Mouse (Mus musculus) spleen, postnatal 4 days (tissue): ENCODE results near the gene Igsf10.

Experiments
- DNase-seq, 2 experiments: peaks; one replicate each; pipeline ENCODE4 v3.0.0; 2022; ENCODE audit warnings: low spot score in 2 of 2

Igsf10 gene

GRCm38 (mm10) chr3:59290551-59290950 lies 53.6 kb downstream of the Igsf10 start:
- no peak for DNase-seq

GRCm38 (mm10) chr3:59278620-59279019 lies 65.6 kb downstream of the Igsf10 start:
- DNase-seq = no peak

GRCm38 (mm10) chr3:59278254-59278533 lies 66.0 kb downstream of the Igsf10 start:
- DNase-seq = no peak

GRCm38 (mm10) chr3:59277502-59278253 lies 66.5 kb downstream of the Igsf10 start:
- no peak for DNase-seq

GRCm38 (mm10) chr3:59270811-59271210 lies 73.4 kb downstream of the Igsf10 start:
- DNase-seq = no peak
